Mouse (Mus musculus): ENCODE results near the gene Adam1a. TPM values are rescaled to one million over a fixed set of nuclear protein-coding genes. Genes with fewer than 3 reads are reported as not detected.

The Adam1a gene
- polyA plus RNA-seq, 1 experiment, result 3.7 TPM

DNA sequence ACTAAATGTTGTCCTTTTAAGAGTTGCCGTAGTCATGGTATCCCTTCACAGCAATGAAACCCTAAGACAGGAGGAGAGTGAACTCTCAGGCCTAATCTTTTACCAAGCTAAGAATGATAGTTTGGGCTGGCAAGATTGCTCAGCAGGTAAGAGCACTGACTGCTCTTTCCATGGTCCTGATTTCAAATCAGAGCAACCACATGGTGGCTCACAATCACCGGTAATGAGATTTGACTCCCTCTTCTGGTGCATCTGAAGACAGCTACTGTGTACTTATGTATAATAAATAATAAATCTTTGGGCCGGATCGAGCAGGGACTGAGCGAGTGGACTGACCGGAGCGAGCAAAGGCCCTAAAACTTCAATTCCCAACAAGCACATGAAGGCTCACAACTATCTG is 4.0 kb downstream of the Adam1a start:
- Histone ChIP-seq H3K27ac (ENCODE audit: insufficient read depth, low read depth, low read length) (no peak overlapping the region), H3K4me3 (ENCODE audit: low read depth, low read length) (no peak overlapping the region), H3K27me3 (ENCODE audit: control insufficient read depth, insufficient read depth, low read length) (no peaks in the 10 kb centered on the region; the same call in 1 of the 2 replicates), H3K36me3 (ENCODE audit: control insufficient read depth, insufficient read depth, low read length) (peaks cover 14% of the 10 kb centered on the region), H3K4me1 (ENCODE audit: control insufficient read depth, insufficient read depth, insufficient read length, low read length) (peaks cover 3% of the 10 kb centered on the region; the same call in 1 of the 2 replicates)
- WGBS, result 63% methylated on average over 7 of the region's 7 CpGs
- TF ChIP-seq CTCF (IDR thresholded peaks at IDR 0.05; ENCODE audit: extremely low read depth, insufficient read length, insufficient replicate concordance, low read depth, low read length), result no peak
- TF ChIP-seq POLR2A (IDR thresholded peaks at IDR 0.05; ENCODE audit: low read depth, low read length), result no peak

DNA sequence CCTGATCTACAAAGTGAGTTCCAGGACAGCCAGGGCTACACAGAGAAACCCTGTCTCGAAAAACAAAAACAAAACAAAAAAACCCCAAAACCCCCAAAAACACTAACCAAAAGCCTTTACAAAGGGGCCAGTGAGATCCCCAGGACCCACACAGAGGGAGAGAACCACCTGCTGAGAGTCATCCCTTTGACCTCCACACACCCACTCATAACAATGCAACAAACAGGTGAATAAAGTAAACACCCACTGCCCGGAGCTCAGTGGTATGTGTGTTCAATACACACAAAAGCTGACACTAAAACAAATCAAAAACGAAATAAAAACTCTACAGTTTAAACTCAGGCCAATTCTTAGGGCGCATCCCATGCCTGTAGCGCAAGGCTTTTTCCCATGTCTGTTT is 5.2 kb downstream of the Adam1a start:
- H3K36me3 ChIP-seq (ENCODE audit: control insufficient read depth, insufficient read depth, low read length), result peaks cover 25% of the 10 kb centered on the region
- H3K27me3 ChIP-seq (ENCODE audit: control insufficient read depth, insufficient read depth, low read length), result no peaks in the 10 kb centered on the region
- no peak overlapping the region for H3K27ac ChIP-seq (ENCODE audit: insufficient read depth, low read depth, low read length)
- H3K4me3 ChIP-seq (ENCODE audit: low read depth, low read length), result no peak overlapping the region
- H3K4me1 ChIP-seq (ENCODE audit: control insufficient read depth, insufficient read depth, insufficient read length, low read length), result peaks cover 3% of the 10 kb centered on the region; the same call in 1 of the 2 replicates
- 83% methylated on average over 5 of the region's 5 CpGs for WGBS
- TF ChIP-seq POLR2A (IDR thresholded peaks at IDR 0.05; ENCODE audit: low read depth, low read length) (no peak), CTCF (IDR thresholded peaks at IDR 0.05; ENCODE audit: extremely low read depth, insufficient read length, insufficient replicate concordance, low read depth, low read length) (no peak)

GRCm38 (mm10) chr5:121537588-121537987 is 7.7 kb downstream of the Adam1a start:
- Histone ChIP-seq H3K36me3 (ENCODE audit: control insufficient read depth, insufficient read depth, low read length) (peaks cover 45% of the 10 kb centered on the region), H3K4me1 (ENCODE audit: control insufficient read depth, insufficient read depth, insufficient read length, low read length) (no peaks in the 10 kb centered on the region), H3K27me3 (ENCODE audit: control insufficient read depth, insufficient read depth, low read length) (no peaks in the 10 kb centered on the region), H3K27ac (ENCODE audit: insufficient read depth, low read depth, low read length) (no peak overlapping the region), H3K4me3 (ENCODE audit: low read depth, low read length) (no peak overlapping the region)
- WGBS, result 89% methylated on average over 2 of the region's 2 CpGs
- TF ChIP-seq CTCF (IDR thresholded peaks at IDR 0.05; ENCODE audit: extremely low read depth, insufficient read length, insufficient replicate concordance, low read depth, low read length) (no peak), POLR2A (IDR thresholded peaks at IDR 0.05; ENCODE audit: low read depth, low read length) (no peak)

- Histone ChIP-seq H3K4me1 (ENCODE audit: control insufficient read depth, insufficient read depth, insufficient read length, low read length) (no peaks in the 10 kb centered on the region), H3K27ac (ENCODE audit: insufficient read depth, low read depth, low read length) (no peak overlapping the region), H3K27me3 (ENCODE audit: control insufficient read depth, insufficient read depth, low read length) (no peaks in the 10 kb centered on the region), H3K36me3 (ENCODE audit: control insufficient read depth, insufficient read depth, low read length) (peaks cover 50% of the 10 kb centered on the region), H3K4me3 (ENCODE audit: low read depth, low read length) (no peak overlapping the region)
- no peak for TF ChIP-seq CTCF (IDR thresholded peaks at IDR 0.05; ENCODE audit: extremely low read depth, insufficient read length, insufficient replicate concordance, low read depth, low read length)
- TF ChIP-seq POLR2A (IDR thresholded peaks at IDR 0.05; ENCODE audit: low read depth, low read length), result no peak
- 78% methylated on average over 7 of the region's 7 CpGs for WGBS
Observed at GRCm38 (mm10) chr5:121536921-121537555, 8.2 kb downstream of the Adam1a start.

GRCm38 (mm10) chr5:121535116-121535515 is 10.2 kb downstream of the Adam1a start:
- TF ChIP-seq POLR2A (IDR thresholded peaks at IDR 0.05; ENCODE audit: low read depth, low read length) (no peak), CTCF (IDR thresholded peaks at IDR 0.05; ENCODE audit: extremely low read depth, insufficient read length, insufficient replicate concordance, low read depth, low read length) (no peak)
- H3K4me1 ChIP-seq (ENCODE audit: control insufficient read depth, insufficient read depth, insufficient read length, low read length), result no peaks in the 10 kb centered on the region
- no peak overlapping the region for H3K27ac ChIP-seq (ENCODE audit: insufficient read depth, low read depth, low read length)
- H3K36me3 ChIP-seq (ENCODE audit: control insufficient read depth, insufficient read depth, low read length), result peaks cover 64% of the 10 kb centered on the region
- H3K4me3 ChIP-seq (ENCODE audit: low read depth, low read length), result no peak overlapping the region
- 70% methylated on average over 3 of the region's 3 CpGs for WGBS
- H3K27me3 ChIP-seq (ENCODE audit: control insufficient read depth, insufficient read depth, low read length), result no peaks in the 10 kb centered on the region

GRCm38 (mm10) chr5:121534521-121534920 is 10.8 kb downstream of the Adam1a start:
- no peak overlapping the region for H3K4me3 ChIP-seq (ENCODE audit: low read depth, low read length)
- H3K36me3 ChIP-seq (ENCODE audit: control insufficient read depth, insufficient read depth, low read length), result peaks cover 68% of the 10 kb centered on the region
- no peaks in the 10 kb centered on the region for H3K27me3 ChIP-seq (ENCODE audit: control insufficient read depth, insufficient read depth, low read length)
- no peaks in the 10 kb centered on the region for H3K4me1 ChIP-seq (ENCODE audit: control insufficient read depth, insufficient read depth, insufficient read length, low read length)
- TF ChIP-seq CTCF (IDR thresholded peaks at IDR 0.05; ENCODE audit: extremely low read depth, insufficient read length, insufficient replicate concordance, low read depth, low read length) (peak; percentile 39; the same call in 1 of the 2 replicates), POLR2A (IDR thresholded peaks at IDR 0.05; ENCODE audit: low read depth, low read length) (no peak)
- WGBS, result 90% methylated on average over 5 of the region's 5 CpGs
- H3K27ac ChIP-seq (ENCODE audit: insufficient read depth, low read depth, low read length), result no peak overlapping the region

DNA sequence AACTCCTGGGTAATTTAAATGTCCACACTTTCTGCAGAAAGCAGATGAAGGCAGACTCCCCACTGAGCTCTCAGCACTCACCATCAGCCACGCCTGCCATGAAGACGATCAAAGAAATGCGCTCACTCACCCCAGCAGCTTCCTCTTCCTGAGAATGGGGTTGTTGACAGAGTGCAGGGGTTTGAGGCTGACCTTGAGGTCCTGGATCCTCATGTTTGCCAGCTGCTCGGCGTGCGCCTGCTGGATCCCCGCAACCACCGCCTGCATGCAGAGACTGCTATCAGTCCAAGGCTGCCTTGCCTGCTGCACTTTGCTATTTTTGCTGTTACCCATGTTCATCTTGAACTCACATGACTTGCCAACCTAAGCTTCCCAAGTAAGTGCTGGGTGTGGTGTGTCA is 18.3 kb downstream of the Adam1a start:
- 89% methylated on average over 8 of the region's 8 CpGs for WGBS
- Histone ChIP-seq H3K27me3 (ENCODE audit: control insufficient read depth, insufficient read depth, low read length) (no peaks in the 10 kb centered on the region), H3K4me1 (ENCODE audit: control insufficient read depth, insufficient read depth, insufficient read length, low read length) (no peaks in the 10 kb centered on the region), H3K27ac (ENCODE audit: insufficient read depth, low read depth, low read length) (no peak overlapping the region), H3K4me3 (ENCODE audit: low read depth, low read length) (no peak overlapping the region), H3K36me3 (ENCODE audit: control insufficient read depth, insufficient read depth, low read length) (peaks cover 79% of the 10 kb centered on the region)
- TF ChIP-seq CTCF (IDR thresholded peaks at IDR 0.05; ENCODE audit: extremely low read depth, insufficient read length, insufficient replicate concordance, low read depth, low read length) (no peak), POLR2A (IDR thresholded peaks at IDR 0.05; ENCODE audit: low read depth, low read length) (no peak)
